Mouse (Mus musculus) stomach, postnatal 0 days (tissue): ENCODE measurements around the gene Lmo7. TPM values are rescaled to one million over a fixed set of nuclear protein-coding genes. Genes with fewer than 3 reads are reported as not detected.

Experiments
- ATAC-seq: fragments of 200-750 bp; cut with Nextera tagmentation; 2 replicates; pipeline ENCODE4 v1.8.0; 2017; ENCODE audit not compliant: low FRiP score, low TSS enrichment
- DNase-seq: peaks from one replicate; pipeline ENCODE4 v3.0.0-alpha.2; 2016; ENCODE audit warnings: low spot score
- H3K27ac ChIP-seq: fragments of 300-500 bp; sonication (generic); replicated peaks from 2 replicates; pipeline ENCODE4 v1.5.1; 2014; ENCODE audit warnings: mild to moderate bottlenecking, control low read depth
- H3K27me3 ChIP-seq: fragments of 300-500 bp; sonication (generic); 2 replicates; pipeline ENCODE4 v1.6.1; 2014; ENCODE audit warnings: low read length; ENCODE audit not compliant: control insufficient read depth, insufficient read depth
- H3K36me3 ChIP-seq: fragments of 300-500 bp; sonication (generic); 2 replicates; pipeline ENCODE4 v1.6.1; 2014; ENCODE audit warnings: low read length, mixed read lengths; ENCODE audit not compliant: control insufficient read depth, insufficient read depth
- H3K4me1 ChIP-seq: fragments of 300-500 bp; sonication (generic); replicated peaks from 2 replicates; pipeline ENCODE4 v1.6.1; 2014; ENCODE audit warnings: antibody characterized with exemption; ENCODE audit not compliant: control insufficient read depth, insufficient read depth
- H3K4me2 ChIP-seq: fragments of 300-500 bp; sonication (generic); replicated peaks from 2 replicates; pipeline ENCODE4 v1.6.1; 2014; ENCODE audit warnings: low read depth, mild to moderate bottlenecking, control low read depth, moderate library complexity
- H3K4me3 ChIP-seq: fragments of 300-500 bp; sonication (generic); 2 replicates; pipeline ENCODE4 v1.5.1; 2014; ENCODE audit warnings: low read depth, low read length, control low read depth
- H3K9ac ChIP-seq: fragments of 300-500 bp; sonication (generic); 2 replicates; pipeline ENCODE4 v1.6.1; 2014; ENCODE audit warnings: mild to moderate bottlenecking, low read length, control low read depth, mixed read lengths
- H3K9me3 ChIP-seq: fragments of 300-500 bp; sonication (generic); 2 replicates; pipeline ENCODE4 v1.6.1; 2016; ENCODE audit warnings: low read length; ENCODE audit not compliant: control insufficient read depth
- CTCF ChIP-seq: IDR thresholded peaks from 2 replicates; pipeline ENCODE4 v1.5.1; 2016; ENCODE audit warnings: antibody characterized with exemption, low read depth, mild to moderate bottlenecking, moderate library complexity
- EP300 ChIP-seq: optimal IDR thresholded peaks from 2 replicates; pipeline ENCODE3; 2016; ENCODE audit warnings: antibody characterized with exemption
- WGBS: fragments of 180-500 bp; shearing (Covaris S2); extraction: QIAGEN DNeasy Blood & Tissue Kit; methylation state at CpG from one replicate; pipeline ENCODE4 v1.1.7; 2014; 5-methylcytosine and 5-hydroxymethylcytosine counted together
- polyA plus RNA-seq: library from polyadenylated mRNA; unstranded; fragments of >200 nt; fragmentation: Nextera tagmentation; extraction: Ambion mirVana; gene quantifications from 2 replicates; pipeline ENCODE4 v1.2.1, GENCODE M21; 2015

Lmo7 gene
- polyA plus RNA-seq, 1 experiment from 2014 or later, result 20.4 TPM

DNA sequence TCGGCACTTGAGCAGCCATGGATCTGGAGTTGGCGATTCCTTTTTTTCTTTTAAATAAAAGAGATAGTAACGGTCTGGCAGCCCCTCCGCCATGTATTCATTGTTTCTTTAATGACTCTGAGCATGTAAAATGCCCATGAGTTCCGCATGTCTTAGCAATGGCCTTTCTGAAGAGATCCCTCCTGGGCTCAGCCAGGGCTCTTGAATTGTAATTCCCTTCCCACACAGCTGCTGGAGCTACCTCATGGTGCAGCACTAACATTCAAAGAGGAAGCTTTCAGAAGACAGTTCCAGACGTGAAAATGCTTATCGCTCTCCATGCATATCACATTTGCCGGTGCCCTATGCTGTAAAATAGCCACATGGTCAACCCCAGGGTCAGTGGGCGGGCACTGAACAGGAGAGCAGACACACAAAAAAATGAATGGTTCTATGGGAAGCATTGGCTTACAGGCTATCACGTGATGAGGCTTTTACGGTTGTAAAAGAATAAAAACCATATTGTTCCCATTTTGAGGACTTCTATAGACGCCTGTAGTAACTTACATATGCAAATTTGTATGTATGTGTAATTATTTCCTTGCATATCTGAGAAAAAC lies 198.0 kb downstream of the Lmo7 start:
- TF ChIP-seq CTCF, result no peak
- no peak for TF ChIP-seq EP300

DNA sequence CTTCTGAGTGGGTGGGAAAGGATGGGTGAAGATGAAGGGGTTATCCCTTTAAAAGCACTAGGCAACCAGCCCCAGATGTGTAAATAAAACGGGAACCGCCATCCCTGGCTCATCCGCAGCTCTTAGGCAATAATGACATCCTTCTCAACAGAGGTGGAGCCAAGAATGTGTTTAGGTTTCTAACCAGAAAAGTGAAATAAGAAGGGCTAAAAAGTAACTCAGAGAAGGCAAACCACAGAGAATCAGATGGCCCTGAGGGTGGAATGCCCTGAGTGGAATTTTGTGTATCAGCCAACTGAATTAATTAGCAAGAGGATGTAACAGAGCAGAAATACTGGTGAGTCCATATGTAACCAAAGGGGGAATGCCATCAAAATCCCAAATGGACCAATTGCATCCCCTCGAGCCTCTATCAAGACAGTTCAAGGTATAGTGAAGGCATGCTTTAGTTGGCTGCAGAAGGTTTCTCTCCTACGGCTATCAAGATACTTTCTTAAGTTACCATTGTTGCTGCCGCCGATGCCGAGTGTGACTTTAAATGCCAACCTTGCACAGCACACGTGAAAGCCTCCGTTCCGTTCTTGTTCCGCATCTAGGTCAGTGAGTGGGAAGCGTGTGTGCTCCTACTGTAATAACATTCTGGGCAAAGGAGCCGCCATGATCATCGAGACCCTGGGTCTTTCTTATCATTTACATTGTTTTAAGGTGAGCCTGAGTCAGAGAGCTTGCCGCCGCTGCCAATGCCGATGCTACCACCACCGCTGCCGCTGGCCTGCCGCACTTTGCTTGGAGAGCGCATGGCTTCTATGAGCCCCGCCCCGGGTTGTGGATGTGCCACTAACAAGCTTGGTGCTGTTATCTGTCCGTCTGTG lies 201.1 kb downstream of the Lmo7 start:
- TF ChIP-seq EP300 (no peak), CTCF (no peak)
- no peaks in the 10 kb centered on the region for H3K4me1 ChIP-seq
- WGBS, result 93% methylated on average over 25 of the region's 25 CpGs
- DNase-seq, result no peak
- peaks cover 3% of the 10 kb centered on the region; the same call in 1 of the 2 replicates for H3K36me3 ChIP-seq
- H3K9ac ChIP-seq, result no peak overlapping the region
- ATAC-seq, result no peak
- H3K27ac ChIP-seq, result no peak overlapping the region
- no peaks in the 10 kb centered on the region for H3K9me3 ChIP-seq
- H3K4me2 ChIP-seq, result no peak overlapping the region
- H3K27me3 ChIP-seq, result no peaks in the 10 kb centered on the region
- H3K4me3 ChIP-seq, result no peak overlapping the region

More for the DNA sequence above, 198.0 kb downstream of the Lmo7 start:
- Histone ChIP-seq H3K4me2 (no peak overlapping the region), H3K36me3 (peaks cover 3% of the 10 kb centered on the region; the same call in 1 of the 2 replicates), H3K27me3 (no peaks in the 10 kb centered on the region), H3K27ac (no peak overlapping the region), H3K9ac (no peak overlapping the region), H3K4me3 (no peak overlapping the region), H3K4me1 (no peaks in the 10 kb centered on the region), H3K9me3 (no peaks in the 10 kb centered on the region)
- DNase-seq (no peak), ATAC-seq (no peak)
- WGBS, result 89% methylated on average over 12 of the region's 12 CpGs

DNA sequence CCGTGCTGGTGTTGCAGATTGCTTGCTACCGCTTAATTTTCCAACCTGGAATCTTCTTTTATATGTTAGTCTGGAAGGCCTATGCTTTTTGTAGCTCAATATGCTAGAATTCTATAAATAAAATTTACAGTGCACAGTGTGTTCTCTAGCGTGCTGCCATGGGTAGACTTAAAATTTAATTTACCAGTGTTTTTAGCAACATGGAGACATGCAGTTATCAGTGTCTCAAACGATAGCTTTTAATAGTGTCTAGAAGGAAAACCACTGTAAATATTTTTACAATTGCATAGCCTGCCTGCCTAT lies 201.6 kb downstream of the Lmo7 start:
- no peaks in the 10 kb centered on the region for H3K9me3 ChIP-seq
- DNase-seq, result no peak
- H3K4me3 ChIP-seq, result no peak overlapping the region
- no peak overlapping the region for H3K9ac ChIP-seq
- H3K27me3 ChIP-seq, result no peaks in the 10 kb centered on the region
- no peak for ATAC-seq
- no peaks in the 10 kb centered on the region for H3K4me1 ChIP-seq
- H3K27ac ChIP-seq, result no peak overlapping the region
- no peak overlapping the region for H3K4me2 ChIP-seq
- 89% methylated on average over 4 of the region's 4 CpGs for WGBS
- TF ChIP-seq EP300 (no peak), CTCF (no peak)
- H3K36me3 ChIP-seq, result peaks cover 3% of the 10 kb centered on the region; the same call in 1 of the 2 replicates

DNA sequence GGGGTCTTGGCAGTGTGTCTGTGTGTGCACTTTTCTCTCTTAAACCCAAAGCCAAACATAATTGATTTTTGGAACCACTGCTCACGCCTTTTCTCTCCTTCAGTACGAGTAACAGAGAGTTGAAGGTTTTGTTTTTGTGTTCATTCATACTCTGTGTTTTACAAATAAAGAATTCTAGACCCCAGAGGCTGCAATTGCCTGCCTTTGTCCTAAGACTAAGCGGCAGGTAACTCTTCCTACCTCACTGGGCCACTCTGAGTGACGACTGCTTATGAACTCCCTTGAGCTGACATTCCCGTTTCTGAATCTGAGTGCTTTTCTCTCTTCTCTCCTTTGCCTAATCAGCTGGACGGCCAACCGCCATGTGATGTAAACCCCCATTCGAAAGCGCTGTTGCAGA lies 203.8 kb downstream of the Lmo7 start:
- no peak overlapping the region for H3K9ac ChIP-seq
- no peaks in the 10 kb centered on the region for H3K27me3 ChIP-seq
- no peak overlapping the region for H3K4me2 ChIP-seq
- H3K9me3 ChIP-seq, result no peaks in the 10 kb centered on the region
- no peaks in the 10 kb centered on the region for H3K4me1 ChIP-seq
- H3K27ac ChIP-seq, result no peak overlapping the region
- H3K4me3 ChIP-seq, result no peak overlapping the region
- no peak for ATAC-seq
- WGBS, result 73% methylated on average over 9 of the region's 9 CpGs
- TF ChIP-seq EP300, result no peak
- DNase-seq, result no peak
- peaks cover 3% of the 10 kb centered on the region; the same call in 1 of the 2 replicates for H3K36me3 ChIP-seq

DNA sequence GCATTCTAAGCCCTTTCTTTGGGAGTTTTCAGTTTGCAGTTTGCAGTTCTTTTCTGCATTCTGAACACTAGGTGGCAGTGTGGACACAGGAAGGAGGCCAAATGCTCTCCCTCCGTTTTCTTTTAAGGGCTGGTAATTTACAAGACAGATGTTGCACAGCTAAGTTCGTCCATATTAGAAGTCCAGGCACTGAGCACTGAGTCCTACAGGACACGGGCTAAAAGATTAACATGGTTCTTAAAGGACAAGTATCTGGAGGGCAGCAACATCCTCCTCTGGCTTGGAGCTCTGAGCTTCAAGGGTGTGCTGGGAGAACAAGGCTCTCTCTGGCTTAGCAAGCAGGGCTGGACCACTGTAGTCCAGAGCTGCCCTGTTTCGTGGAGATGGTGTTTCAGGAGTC lies 213.2 kb downstream of the Lmo7 start:
- no peak overlapping the region for H3K9ac ChIP-seq
- DNase-seq, result peak; percentile 42
- no peak for TF ChIP-seq EP300
- peak; percentile 93 for TF ChIP-seq CTCF
- no peaks in the 10 kb centered on the region for H3K4me1 ChIP-seq
- WGBS, result 6% methylated on average over 4 of the region's 4 CpGs
- no peaks in the 10 kb centered on the region for H3K9me3 ChIP-seq
- no peaks in the 10 kb centered on the region for H3K27me3 ChIP-seq
- no peaks in the 10 kb centered on the region for H3K36me3 ChIP-seq
- H3K27ac ChIP-seq, result no peak overlapping the region
- peak overlapping the region; percentile 32 for H3K4me2 ChIP-seq
- H3K4me3 ChIP-seq, result no peak overlapping the region; the same call in 1 of the 2 replicates
- ATAC-seq, result peak; percentile 55
